Mouse (Mus musculus) brain, embryonic 14.5 days (tissue): Measurements from ENCODE around the gene Pik3r5. TPM values are rescaled to one million over a fixed set of nuclear protein-coding genes. Genes with fewer than 3 reads are reported as not detected.
A peak's percentile ranks its signal among the peaks of the same experiment; 100 is the strongest.

Experiments used
- DNase-seq: peaks from one replicate; pipeline ENCODE4 v3.0.0-alpha.2; 2011; ENCODE audit warnings: low read depth
- CTCF ChIP-seq: fragments of 200-500 bp; IDR thresholded peaks from 2 replicates; pipeline ENCODE4 v1.5.1; 2012; ENCODE audit warnings: inconsistent platforms, mild to moderate bottlenecking, moderate library complexity, borderline replicate concordance; ENCODE audit not compliant: insufficient read depth, insufficient read length; ENCODE audit errors: extremely low read depth
- POLR2A ChIP-seq: fragments of 200-500 bp; IDR thresholded peaks from 2 replicates; pipeline ENCODE4 v1.6.1; 2012; ENCODE audit warnings: mild to moderate bottlenecking, inconsistent platforms, borderline replicate concordance; ENCODE audit not compliant: poor library complexity, insufficient read depth, insufficient read length, severe bottlenecking; ENCODE audit errors: extremely low read depth
- polyA plus RNA-seq: library from polyadenylated mRNA; depleted of rRNA; stranded (reverse); fragments of >200 nt; gene quantifications from 2 replicates; pipeline ENCODE4 v1.2.3, GENCODE M21; 2012; rRNA removed

Gene Pik3r5
- polyA plus RNA-seq, result 0.32 and 0.74 TPM in 2 replicates

DNA sequence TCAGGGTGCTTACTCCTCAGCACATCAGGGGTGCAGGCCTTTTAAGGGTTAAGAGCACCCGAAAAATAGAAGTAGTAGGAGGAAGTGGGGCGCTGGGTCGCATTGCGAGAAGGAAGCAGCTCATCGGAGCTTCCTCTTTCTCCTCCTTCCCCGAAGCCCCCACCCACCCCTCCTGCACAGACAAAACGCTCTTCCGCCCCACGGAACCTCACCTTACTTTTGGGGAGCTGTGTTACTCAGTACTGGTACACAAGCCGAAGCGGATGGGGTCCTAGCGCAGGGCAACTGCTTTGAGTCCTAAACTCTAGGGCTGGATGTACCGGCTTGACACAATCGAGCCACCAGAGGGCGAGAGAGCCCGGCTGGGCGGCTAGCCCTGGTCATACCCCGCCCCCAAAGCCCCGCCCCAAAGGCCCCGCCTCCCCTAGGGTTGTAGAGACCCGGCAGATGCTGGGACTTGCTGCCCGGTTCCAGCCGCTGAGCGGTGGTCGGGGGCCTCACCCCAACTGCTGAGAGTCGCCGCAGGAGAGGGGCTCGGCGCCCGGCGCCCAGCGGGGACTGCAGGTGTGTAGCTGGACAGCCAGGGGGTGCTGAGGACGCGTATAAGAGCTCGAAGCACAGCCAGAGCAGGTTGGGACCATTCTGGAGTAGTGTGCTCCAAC, at the start of gene Pik3r5:
Gene Pik3r5, plus strand, starts transcription at position 423 of the 662 bp plus-strand sequence.
- peak; percentile 79 for DNase-seq
- peak; percentile 62 for TF ChIP-seq CTCF
- no peak for TF ChIP-seq POLR2A

DNA sequence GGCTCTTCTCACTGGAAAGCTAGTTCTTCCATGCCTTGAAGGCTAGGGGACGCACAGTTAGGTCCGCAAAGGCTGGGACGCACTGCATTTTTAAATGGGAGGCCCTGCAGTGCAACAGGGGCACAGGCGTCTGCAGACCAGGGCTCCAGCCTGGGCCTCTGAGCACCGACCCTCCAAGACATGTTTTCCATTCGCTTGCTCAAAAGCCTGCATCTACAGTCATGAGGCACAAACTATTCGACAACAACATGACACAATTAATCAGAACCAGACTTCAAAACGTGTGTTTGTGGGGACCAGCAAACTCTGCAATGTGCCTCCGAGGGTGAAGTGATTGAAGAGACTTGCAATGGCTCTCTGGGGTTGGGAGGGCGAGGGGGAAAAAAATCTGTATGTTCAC, 48.4 kb upstream of the Pik3r5 start:
- peak; percentile 56 for DNase-seq
- TF ChIP-seq CTCF (no peak), POLR2A (no peak)

DNA sequence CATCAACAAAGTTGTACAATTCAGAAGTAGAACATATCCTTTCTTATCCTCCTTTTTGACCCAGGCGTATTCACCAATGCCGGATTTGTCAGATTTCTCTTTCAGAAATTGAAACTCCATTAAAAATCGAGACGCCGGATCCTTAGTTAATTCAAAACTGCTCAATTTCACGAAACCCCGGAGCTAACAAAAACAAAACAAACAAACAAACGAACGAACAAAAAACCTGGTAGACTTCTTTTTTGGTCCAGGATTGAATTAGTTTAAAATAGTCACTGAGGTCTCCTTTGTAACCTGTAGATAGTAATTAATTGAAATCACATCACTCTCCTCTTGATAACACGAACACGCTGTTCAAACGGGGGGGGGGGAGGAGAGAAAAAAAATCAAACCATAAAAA, 47.8 kb upstream of the Pik3r5 start:
- peak; percentile 25 for DNase-seq
- no peak for TF ChIP-seq POLR2A
- no peak for TF ChIP-seq CTCF

DNA sequence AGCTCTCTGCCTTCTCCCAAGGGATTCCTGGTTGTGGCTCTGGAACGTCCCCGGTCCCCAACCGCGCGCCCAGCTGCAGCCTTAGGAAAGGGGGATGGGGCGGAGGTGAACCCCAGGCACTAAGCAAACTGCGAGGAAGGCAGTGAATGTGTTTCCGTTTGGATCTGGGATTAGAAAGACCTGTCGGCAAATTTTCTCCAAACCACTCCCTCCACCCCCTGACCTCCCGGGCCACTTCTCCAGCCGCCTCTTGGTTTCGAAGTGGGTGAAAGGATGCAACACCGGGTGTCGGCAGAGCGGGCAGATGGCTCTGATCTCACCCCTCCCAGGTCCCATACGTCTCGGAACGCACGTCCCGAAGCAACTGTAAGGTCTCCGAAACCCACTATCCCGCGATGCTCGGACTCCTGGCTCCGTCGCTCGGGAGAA, 47.3 kb upstream of the Pik3r5 start:
- DNase-seq, result peak; percentile 47
- no peak for TF ChIP-seq POLR2A
- TF ChIP-seq CTCF, result no peak

DNA sequence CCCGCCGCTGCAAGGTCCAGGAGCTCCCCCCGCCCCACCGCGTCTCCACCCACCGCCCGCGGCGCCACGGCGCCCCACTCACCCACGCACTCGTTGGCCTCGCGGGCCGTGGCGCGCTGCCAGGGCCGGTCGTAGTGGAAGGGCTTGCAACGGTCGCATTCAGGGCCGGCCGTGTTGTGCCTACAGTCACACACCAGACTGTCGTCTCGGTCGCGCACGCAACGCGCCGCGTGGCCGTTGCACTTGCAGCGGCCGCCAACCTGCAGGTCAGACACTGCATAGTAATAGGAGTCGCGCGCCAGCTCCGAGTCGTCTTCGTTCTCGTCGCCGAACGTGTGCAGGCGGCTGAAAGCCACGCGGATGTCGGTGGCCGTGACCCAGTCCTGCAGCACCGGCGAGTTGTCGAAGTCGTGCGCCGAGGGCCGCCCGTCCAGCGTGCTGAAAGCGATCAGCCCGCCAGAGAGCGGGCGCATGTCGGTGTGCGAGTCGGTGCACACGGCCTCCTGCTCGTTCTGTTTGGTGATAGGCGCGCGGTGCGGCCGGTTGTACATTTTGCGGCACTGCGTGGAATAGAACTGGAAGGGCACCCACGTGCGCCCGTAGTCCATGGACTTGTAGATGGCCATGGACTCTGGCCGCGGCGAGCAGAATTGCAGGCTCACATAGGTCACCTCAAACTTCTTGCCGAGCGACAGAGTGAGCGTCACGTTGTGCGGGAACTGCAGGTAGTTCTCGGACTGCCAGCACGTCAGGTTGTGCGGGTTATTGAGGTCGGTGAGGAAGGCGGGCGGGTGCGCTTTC, 46.7 kb upstream of the Pik3r5 start:
- no peak for TF ChIP-seq CTCF
- TF ChIP-seq POLR2A, result no peak
- DNase-seq, result peak; percentile 60

DNA sequence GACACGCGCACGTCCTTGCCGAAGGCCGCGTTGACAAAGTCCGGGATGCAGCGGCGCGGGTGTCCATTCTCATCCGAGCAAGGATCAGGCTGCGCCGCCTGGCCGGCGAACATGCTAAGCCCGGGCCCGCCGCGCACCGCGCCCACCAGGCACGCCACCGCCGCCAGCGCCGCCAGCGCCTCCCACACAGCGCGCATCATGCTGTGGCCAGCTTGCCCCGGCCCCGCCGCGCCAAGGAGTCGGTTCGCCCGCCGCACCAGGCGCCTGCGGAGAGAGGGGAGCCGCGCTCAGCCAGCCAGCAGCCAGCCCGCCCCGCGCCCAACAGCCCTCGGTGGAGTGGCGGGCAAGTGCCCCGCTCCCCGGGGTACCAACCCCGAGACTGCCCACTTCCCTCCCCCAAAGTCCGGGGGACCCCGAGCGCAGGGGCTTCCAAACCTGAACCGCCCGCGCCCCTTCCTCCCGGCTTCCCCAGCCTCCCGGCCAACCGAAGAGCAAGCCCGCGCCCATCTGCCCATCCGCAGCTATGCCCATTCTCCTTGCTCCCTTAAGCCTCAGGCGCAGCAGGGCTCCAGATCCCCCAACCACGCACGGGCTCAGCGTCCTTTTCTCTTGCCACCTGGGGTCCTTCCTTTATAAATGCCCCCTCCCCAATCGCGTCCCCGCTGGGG, 45.9 kb upstream of the Pik3r5 start:
- peak; percentile 57 for DNase-seq
- TF ChIP-seq CTCF (no peak), POLR2A (no peak)

DNA sequence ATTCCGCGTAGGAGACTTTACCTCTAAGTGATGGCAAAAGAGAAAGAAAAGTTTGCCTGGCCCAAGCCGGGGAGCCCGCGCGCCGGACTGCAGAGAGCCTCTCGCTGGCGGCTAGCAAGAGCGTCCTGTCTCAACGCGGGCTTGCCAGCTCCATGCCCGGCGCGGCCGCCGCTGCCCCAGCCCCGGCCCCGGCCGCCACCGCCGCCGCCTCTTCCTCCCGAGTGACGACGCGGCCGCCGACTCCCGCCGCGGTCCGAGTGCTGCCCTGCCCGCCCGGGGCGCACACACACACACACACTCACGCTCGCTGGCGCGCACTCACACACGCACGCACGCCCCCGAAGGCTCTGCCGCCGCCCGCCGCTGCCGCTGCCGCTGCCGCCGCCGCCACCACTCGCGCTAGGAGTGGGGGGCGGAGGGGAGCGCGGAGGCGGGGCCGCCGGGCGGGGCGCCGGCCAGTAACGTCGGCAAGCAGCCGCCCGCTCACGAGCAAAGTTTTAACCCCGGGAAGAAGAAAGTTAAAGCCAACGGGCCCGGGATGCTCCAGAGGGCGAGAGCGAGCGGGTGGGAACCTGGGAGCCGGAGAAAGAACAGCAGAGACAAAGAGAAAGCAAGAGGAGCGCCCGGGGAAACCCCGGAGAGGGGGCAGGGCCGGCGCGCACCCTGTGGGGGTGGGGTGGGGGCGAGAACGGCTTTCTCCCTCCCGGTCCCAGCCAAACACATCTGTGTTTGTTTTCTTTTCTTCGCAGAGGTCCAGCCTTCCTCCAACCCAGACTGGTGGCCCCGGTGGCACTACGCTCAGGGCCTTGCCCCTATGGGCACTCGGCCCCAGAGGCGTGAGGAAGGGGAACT, 45.1 kb upstream of the Pik3r5 start:
- peak; percentile 80 for DNase-seq
- TF ChIP-seq POLR2A, result no peak

DNA sequence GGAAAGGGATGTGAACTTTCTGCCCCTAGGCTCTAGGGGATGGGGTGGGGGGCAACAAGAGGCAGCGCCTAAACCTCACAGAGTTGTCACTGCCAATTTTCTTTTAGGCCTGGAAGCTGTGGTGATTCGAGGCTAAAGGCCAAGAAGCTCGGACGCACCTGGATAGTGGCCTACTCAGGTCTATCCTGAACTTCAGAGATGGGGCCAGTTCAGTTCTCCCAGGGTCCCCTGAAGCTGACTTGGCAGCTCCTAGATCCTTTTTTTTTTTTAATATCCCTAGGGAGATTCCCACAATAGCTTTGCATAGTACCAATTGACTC, 44.5 kb upstream of the Pik3r5 start:
- TF ChIP-seq CTCF, result no peak
- no peak for TF ChIP-seq POLR2A
- DNase-seq, result no peak

DNA sequence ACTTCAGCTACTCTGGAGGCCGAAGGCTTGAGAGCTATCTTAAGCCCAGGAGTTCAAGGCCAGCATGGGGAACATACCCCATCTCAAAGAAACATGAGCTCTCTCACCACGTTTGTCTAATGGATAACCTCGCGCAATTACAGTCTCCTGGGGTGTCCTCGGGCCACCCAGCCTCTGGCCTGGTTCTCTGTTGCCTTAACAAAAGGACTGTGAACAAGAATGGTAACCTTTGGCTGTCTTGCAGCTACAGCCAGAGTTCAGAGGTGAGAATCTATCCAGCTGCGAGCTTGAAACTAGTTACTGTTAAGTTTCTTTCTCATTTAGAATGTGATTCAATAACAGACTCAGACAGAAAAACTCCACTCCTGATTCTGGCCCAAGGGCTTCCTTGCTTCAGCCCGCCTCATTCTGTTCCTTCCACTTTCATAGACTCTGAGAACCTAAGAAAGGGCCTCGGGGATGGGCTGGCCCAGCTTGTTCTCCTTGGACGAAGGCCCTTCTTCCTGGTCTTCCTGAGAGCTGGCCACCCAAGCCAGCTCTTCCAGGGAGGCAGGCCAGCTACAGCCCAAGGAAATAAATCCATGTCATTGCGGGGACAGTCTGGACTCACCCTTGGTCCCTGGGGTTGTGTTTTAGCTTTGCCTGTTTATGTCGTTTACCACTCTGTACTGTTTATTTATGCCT, 43.8 kb upstream of the Pik3r5 start:
- TF ChIP-seq POLR2A (no peak), CTCF (no peak)
- DNase-seq, result no peak

DNA sequence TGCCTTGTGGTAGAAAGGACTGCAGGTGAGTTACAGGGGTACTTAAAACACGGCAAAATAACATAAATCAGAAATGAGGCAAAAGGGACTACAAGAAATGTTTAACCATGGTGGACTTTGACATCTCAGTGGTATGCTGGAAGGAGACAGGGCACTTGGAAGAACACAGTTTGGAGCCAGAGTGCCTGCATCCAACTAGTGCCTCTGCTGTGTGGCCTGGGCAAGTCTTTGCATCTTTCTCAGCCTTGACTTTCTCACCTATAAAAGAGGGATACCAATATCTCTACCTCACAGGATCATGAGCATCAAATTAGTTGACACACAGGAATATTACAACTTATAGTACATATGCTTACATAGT, 43.3 kb upstream of the Pik3r5 start:
- DNase-seq, result no peak
- no peak for TF ChIP-seq CTCF
- TF ChIP-seq POLR2A, result no peak
